Mouse (Mus musculus): ENCODE results near the gene Gramd1a. TPM values are rescaled to one million over a fixed set of nuclear protein-coding genes. Genes with fewer than 3 reads are reported as not detected.
A peak's percentile ranks its signal among the peaks of the same experiment; 100 is the strongest.

The Gramd1a gene
- polyA plus RNA-seq, 1 experiment, result 54.9 TPM

GRCm38 (mm10) chr7:31175096-31175495 is 19.4 kb upstream of the Gramd1a start:
- Histone ChIP-seq H3K36me3 (ENCODE audit: control insufficient read depth, insufficient read depth, low read length, poor library complexity, severe bottlenecking) (no peaks in the 10 kb centered on the region), H3K9me3 (replicated peaks; ENCODE audit: control insufficient read depth, insufficient read depth, low read length, poor library complexity, severe bottlenecking) (no peaks in the 10 kb centered on the region), H3K4me3 (ENCODE audit: low read depth, low read length) (no peak overlapping the region), H3K4me1 (ENCODE audit: control insufficient read depth, insufficient read depth, low read length) (no peaks in the 10 kb centered on the region), H3K27ac (ENCODE audit: insufficient read depth, low read length) (no peak overlapping the region), H3K27me3 (ENCODE audit: control insufficient read depth, insufficient read depth, low read length, poor library complexity, severe bottlenecking) (no peaks in the 10 kb centered on the region), H3K9ac (ENCODE audit: low read depth, poor library complexity, severe bottlenecking) (no peak overlapping the region)
- TF ChIP-seq CTCF (IDR thresholded peaks at IDR 0.05; ENCODE audit: low read depth, low read length) (no peak), POLR2A (IDR thresholded peaks at IDR 0.05; ENCODE audit: insufficient read depth, low read length) (no peak), EP300 (IDR thresholded peaks at IDR 0.05; ENCODE audit: insufficient read depth, low read depth, low read length) (no peak)

GRCm38 (mm10) chr7:31174466-31174865 is 18.8 kb upstream of the Gramd1a start:
- no peaks in the 10 kb centered on the region for H3K27me3 ChIP-seq (ENCODE audit: control insufficient read depth, insufficient read depth, low read length, poor library complexity, severe bottlenecking)
- no peaks in the 10 kb centered on the region for H3K4me1 ChIP-seq (ENCODE audit: control insufficient read depth, insufficient read depth, low read length)
- no peaks in the 10 kb centered on the region for H3K9me3 ChIP-seq (replicated peaks; ENCODE audit: control insufficient read depth, insufficient read depth, low read length, poor library complexity, severe bottlenecking)
- H3K27ac ChIP-seq (ENCODE audit: insufficient read depth, low read length), result no peak overlapping the region
- no peaks in the 10 kb centered on the region for H3K36me3 ChIP-seq (ENCODE audit: control insufficient read depth, insufficient read depth, low read length, poor library complexity, severe bottlenecking)
- H3K4me3 ChIP-seq (ENCODE audit: low read depth, low read length), result no peak overlapping the region
- TF ChIP-seq CTCF (IDR thresholded peaks at IDR 0.05; ENCODE audit: low read depth, low read length) (no peak), POLR2A (IDR thresholded peaks at IDR 0.05; ENCODE audit: insufficient read depth, low read length) (no peak), EP300 (IDR thresholded peaks at IDR 0.05; ENCODE audit: insufficient read depth, low read depth, low read length) (no peak)
- H3K9ac ChIP-seq (ENCODE audit: low read depth, poor library complexity, severe bottlenecking), result no peak overlapping the region

GRCm38 (mm10) chr7:31172238-31172637 is 16.5 kb upstream of the Gramd1a start:
- Histone ChIP-seq H3K27ac (ENCODE audit: insufficient read depth, low read length) (no peak overlapping the region), H3K4me1 (ENCODE audit: control insufficient read depth, insufficient read depth, low read length) (no peaks in the 10 kb centered on the region), H3K9me3 (replicated peaks; ENCODE audit: control insufficient read depth, insufficient read depth, low read length, poor library complexity, severe bottlenecking) (no peaks in the 10 kb centered on the region), H3K9ac (ENCODE audit: low read depth, poor library complexity, severe bottlenecking) (no peak overlapping the region), H3K4me3 (ENCODE audit: low read depth, low read length) (no peak overlapping the region), H3K27me3 (ENCODE audit: control insufficient read depth, insufficient read depth, low read length, poor library complexity, severe bottlenecking) (no peaks in the 10 kb centered on the region), H3K36me3 (ENCODE audit: control insufficient read depth, insufficient read depth, low read length, poor library complexity, severe bottlenecking) (no peaks in the 10 kb centered on the region)
- TF ChIP-seq CTCF (IDR thresholded peaks at IDR 0.05; ENCODE audit: low read depth, low read length), result peak; percentile 72
- no peak for TF ChIP-seq EP300 (IDR thresholded peaks at IDR 0.05; ENCODE audit: insufficient read depth, low read depth, low read length)

- Histone ChIP-seq H3K27ac (ENCODE audit: insufficient read depth, low read length) (no peak overlapping the region), H3K36me3 (ENCODE audit: control insufficient read depth, insufficient read depth, low read length, poor library complexity, severe bottlenecking) (no peaks in the 10 kb centered on the region), H3K9me3 (replicated peaks; ENCODE audit: control insufficient read depth, insufficient read depth, low read length, poor library complexity, severe bottlenecking) (no peaks in the 10 kb centered on the region), H3K4me1 (ENCODE audit: control insufficient read depth, insufficient read depth, low read length) (no peaks in the 10 kb centered on the region), H3K4me3 (ENCODE audit: low read depth, low read length) (no peak overlapping the region), H3K9ac (ENCODE audit: low read depth, poor library complexity, severe bottlenecking) (no peak overlapping the region), H3K27me3 (ENCODE audit: control insufficient read depth, insufficient read depth, low read length, poor library complexity, severe bottlenecking) (no peaks in the 10 kb centered on the region)
- TF ChIP-seq CTCF (IDR thresholded peaks at IDR 0.05; ENCODE audit: low read depth, low read length) (no peak), EP300 (IDR thresholded peaks at IDR 0.05; ENCODE audit: insufficient read depth, low read depth, low read length) (no peak), POLR2A (IDR thresholded peaks at IDR 0.05; ENCODE audit: insufficient read depth, low read length) (no peak)
Measured at GRCm38 (mm10) chr7:31170520-31170919, 14.8 kb upstream of the Gramd1a start.

GRCm38 (mm10) chr7:31168412-31168811 is 12.7 kb upstream of the Gramd1a start:
- no peaks in the 10 kb centered on the region for H3K27me3 ChIP-seq (ENCODE audit: control insufficient read depth, insufficient read depth, low read length, poor library complexity, severe bottlenecking)
- no peak overlapping the region for H3K9ac ChIP-seq (ENCODE audit: low read depth, poor library complexity, severe bottlenecking)
- peak overlapping the region; percentile 53 for H3K27ac ChIP-seq (ENCODE audit: insufficient read depth, low read length)
- H3K4me3 ChIP-seq (ENCODE audit: low read depth, low read length), result no peak overlapping the region
- peak; percentile 77 for TF ChIP-seq EP300 (IDR thresholded peaks at IDR 0.05; ENCODE audit: insufficient read depth, low read depth, low read length)
- TF ChIP-seq POLR2A (IDR thresholded peaks at IDR 0.05; ENCODE audit: insufficient read depth, low read length), result no peak
- peak; percentile 3 for TF ChIP-seq CTCF (IDR thresholded peaks at IDR 0.05; ENCODE audit: low read depth, low read length)
- no peaks in the 10 kb centered on the region for H3K9me3 ChIP-seq (replicated peaks; ENCODE audit: control insufficient read depth, insufficient read depth, low read length, poor library complexity, severe bottlenecking)
- H3K4me1 ChIP-seq (ENCODE audit: control insufficient read depth, insufficient read depth, low read length), result peaks cover under 1% of the 10 kb centered on the region
- no peaks in the 10 kb centered on the region for H3K36me3 ChIP-seq (ENCODE audit: control insufficient read depth, insufficient read depth, low read length, poor library complexity, severe bottlenecking)

GRCm38 (mm10) chr7:31164748-31165147 is 9.1 kb upstream of the Gramd1a start:
- peaks cover 7% of the 10 kb centered on the region for H3K4me1 ChIP-seq (ENCODE audit: control insufficient read depth, insufficient read depth, low read length)
- H3K4me3 ChIP-seq (ENCODE audit: low read depth, low read length), result no peak overlapping the region
- no peaks in the 10 kb centered on the region for H3K36me3 ChIP-seq (ENCODE audit: control insufficient read depth, insufficient read depth, low read length, poor library complexity, severe bottlenecking)
- no peaks in the 10 kb centered on the region for H3K27me3 ChIP-seq (ENCODE audit: control insufficient read depth, insufficient read depth, low read length, poor library complexity, severe bottlenecking)
- peak overlapping the region; percentile 62 for H3K27ac ChIP-seq (ENCODE audit: insufficient read depth, low read length)
- TF ChIP-seq POLR2A (IDR thresholded peaks at IDR 0.05; ENCODE audit: insufficient read depth, low read length) (no peak), CTCF (IDR thresholded peaks at IDR 0.05; ENCODE audit: low read depth, low read length) (no peak), EP300 (IDR thresholded peaks at IDR 0.05; ENCODE audit: insufficient read depth, low read depth, low read length) (no peak)
- H3K9me3 ChIP-seq (replicated peaks; ENCODE audit: control insufficient read depth, insufficient read depth, low read length, poor library complexity, severe bottlenecking), result no peaks in the 10 kb centered on the region
- no peak overlapping the region for H3K9ac ChIP-seq (ENCODE audit: low read depth, poor library complexity, severe bottlenecking)
